Comparison of ENCODE assay signal across 8 mouse cellular contexts in genomic region chr10:120477501-120477900, GRCm38 (mm10). TPM values are rescaled to one million over a fixed set of nuclear protein-coding genes. Genes with fewer than 3 reads are reported as not detected.
DNase-seq lines count a peak whose midpoint lies in the region; ATAC-seq and TF ChIP-seq lines count a peak whose summit lies in the region.

No protein-coding gene starts in this region.

- ATAC-seq in megakaryocyte, adult 5-6 weeks (ENCODE audit: poor library complexity, severe bottlenecking), result no peak
- ATAC-seq in hindbrain, embryonic 12.5 days (ENCODE audit: low FRiP score), result no peak
- ATAC-seq in liver, embryonic 15.5 days (ENCODE audit: insufficient read depth), result no peak
- no peak for ATAC-seq in stomach, embryonic 16.5 days (ENCODE audit: insufficient read depth, low FRiP score)
- no peak for ATAC-seq in cerebellum, adult (ENCODE audit: insufficient number of reproducible peaks, low FRiP score, low TSS enrichment)

- no peak for TF ChIP-seq CTCF in layer of hippocampus, adult 2 months (conservative IDR thresholded peaks at IDR 0.05)

- peak overlapping the region; percentile 89; the same call in 1 of the 2 replicates for H3K27ac ChIP-seq in hindbrain, embryonic 12.5 days
- H3K27ac ChIP-seq in liver, embryonic 15.5 days (replicated peaks), result no peak overlapping the region
- peak overlapping the region; percentile 96 for H3K27ac ChIP-seq in stomach, embryonic 16.5 days (ENCODE audit: low read length)
- H3K27ac ChIP-seq in layer of hippocampus, adult 2 months, result no peak overlapping the region

- H3K4me3 ChIP-seq in megakaryocyte, embryonic 14.5 days (replicated peaks), result peak overlapping the region; percentile 95
- H3K4me3 ChIP-seq in hindbrain, embryonic 12.5 days, result peak overlapping the region; percentile 82
- peak overlapping the region; percentile 61 for H3K4me3 ChIP-seq in liver, embryonic 15.5 days (replicated peaks)
- H3K4me3 ChIP-seq in stomach, embryonic 16.5 days (replicated peaks; ENCODE audit: low read length), result peak overlapping the region; percentile 89
- H3K4me3 ChIP-seq in layer of hippocampus, adult 2 months, result no peak overlapping the region

- DNase-seq in embryo, embryonic 10.5 days (ENCODE audit: low spot score), result peak; percentile 59
- DNase-seq in layer of hippocampus, adult 2 months (ENCODE audit: low spot score in 2 of 2), result no peak

- H3K36me3 ChIP-seq in megakaryocyte, embryonic 14.5 days (replicated peaks; ENCODE audit: low read length), result no peaks in the 10 kb centered on the region
- H3K36me3 ChIP-seq in hindbrain, embryonic 12.5 days, result no peaks in the 10 kb centered on the region
- no peaks in the 10 kb centered on the region for H3K36me3 ChIP-seq in liver, embryonic 15.5 days (replicated peaks)
- no peaks in the 10 kb centered on the region for H3K36me3 ChIP-seq in stomach, embryonic 16.5 days (ENCODE audit: control insufficient read depth, insufficient read depth, low read length)

- H3K9ac ChIP-seq in hindbrain, embryonic 12.5 days, result peak overlapping the region; percentile 89
- H3K9ac ChIP-seq in liver, embryonic 15.5 days, result no peak overlapping the region
- peak overlapping the region; percentile 96 for H3K9ac ChIP-seq in stomach, embryonic 16.5 days (ENCODE audit: low read length)

- peaks cover 40% of the 10 kb centered on the region for H3K4me1 ChIP-seq in megakaryocyte, embryonic 14.5 days
- peaks cover 22% of the 10 kb centered on the region for H3K4me1 ChIP-seq in hindbrain, embryonic 12.5 days
- H3K4me1 ChIP-seq in liver, embryonic 15.5 days (replicated peaks), result peaks cover 12% of the 10 kb centered on the region; the same call in 1 of the 2 replicates
- H3K4me1 ChIP-seq in stomach, embryonic 16.5 days (ENCODE audit: control insufficient read depth, insufficient read depth, low read length), result peaks cover 13% of the 10 kb centered on the region

- H3K9me3 ChIP-seq in megakaryocyte, embryonic 14.5 days, result no peaks in the 10 kb centered on the region
- H3K9me3 ChIP-seq in hindbrain, embryonic 12.5 days (replicated peaks), result no peaks in the 10 kb centered on the region
- H3K9me3 ChIP-seq in liver, embryonic 15.5 days (replicated peaks), result no peaks in the 10 kb centered on the region
- no peaks in the 10 kb centered on the region for H3K9me3 ChIP-seq in stomach, embryonic 16.5 days (replicated peaks; ENCODE audit: control insufficient read depth, low read length)

- peaks cover 43% of the 10 kb centered on the region for H3K27me3 ChIP-seq in megakaryocyte, embryonic 14.5 days (replicated peaks)
- H3K27me3 ChIP-seq in hindbrain, embryonic 12.5 days, result peaks cover 10% of the 10 kb centered on the region; the same call in 1 of the 2 replicates
- H3K27me3 ChIP-seq in liver, embryonic 15.5 days, result peaks cover 74% of the 10 kb centered on the region
- H3K27me3 ChIP-seq in stomach, embryonic 16.5 days (ENCODE audit: control insufficient read depth, insufficient read depth, low read length), result no peaks in the 10 kb centered on the region

- WGBS in hindbrain, embryonic 12.5 days, result under 1% methylated on average over 21 of the region's 21 CpGs
- WGBS in liver, embryonic 15.5 days (ENCODE audit: insufficient replicate concordance), result 0% methylated on average over 21 of the region's 21 CpGs
- WGBS in stomach, embryonic 16.5 days, result under 1% methylated on average over 21 of the region's 21 CpGs

- peak overlapping the region; percentile 96 for H3K4me2 ChIP-seq in hindbrain, embryonic 12.5 days (replicated peaks)
- H3K4me2 ChIP-seq in liver, embryonic 15.5 days, result peak overlapping the region; percentile 78
- peak overlapping the region; percentile 98 for H3K4me2 ChIP-seq in stomach, embryonic 16.5 days (ENCODE audit: low read depth, low read length)

RNA-seq across cellular contexts. Expression of gene Hmga2, which starts 1.2 kb away (rescaled TPM):
- 5.4 and 7.0 TPM in 2 replicates for polyA plus RNA-seq in megakaryocyte, embryonic 14.5 days (2012; ENCODE audit: insufficient read depth, low replicate concordance)
- total RNA-seq in megakaryocyte, adult 5-6 weeks (2015), result 0.42 and 0.48 TPM in 2 replicates
- 0.15 TPM in 1 of 2 replicates, not detected in the other for total RNA-seq in megakaryocyte, adult 5-6 weeks (2017)
- 26.5 and 33.6 TPM in 2 replicates for polyA plus RNA-seq in hindbrain, embryonic 12.5 days (2016; fragmentation: Nextera tagmentation; extraction: Ambion mirVana)
- 1.7 and 2.1 TPM in 2 replicates for polyA plus RNA-seq in liver, embryonic 15.5 days (2015; fragmentation: Nextera tagmentation; extraction: Ambion mirVana)
- polyA plus RNA-seq in stomach, embryonic 16.5 days (2015; fragmentation: Nextera tagmentation; extraction: Ambion mirVana), result 15.8 and 17.7 TPM in 2 replicates
- total RNA-seq in layer of hippocampus, adult 2 months (2021), result under 1 TPM in 1 of 2 experiments, not detected in 1; 0.13 TPM

Comparison
In these comparisons a context has a peak if more than half of its experiments do, and no peak if none do; other contexts are left out.
1. H3K27ac ChIP-seq: peak in hindbrain, embryonic 12.5 days (single experiment) and stomach, embryonic 16.5 days (single experiment); none in liver, embryonic 15.5 days (single experiment) and layer of hippocampus, adult 2 months (single experiment).
2. Peak in every context shown above with its lines, with median percentiles within 50 percentile points of each other: H3K4me2 ChIP-seq.